Mouse (Mus musculus) lung, postnatal 0 days (tissue): ENCODE data around the gene Lysmd2.

Source experiments
- CTCF ChIP-seq: IDR thresholded peaks from 2 replicates; pipeline ENCODE4 v1.5.1; 2016; ENCODE audit warnings: antibody characterized with exemption, mild to moderate bottlenecking
- EP300 ChIP-seq: IDR thresholded peaks from 2 replicates; pipeline ENCODE4 v1.6.1; 2016; ENCODE audit warnings: antibody characterized with exemption, mild to moderate bottlenecking, control low read depth

DNA sequence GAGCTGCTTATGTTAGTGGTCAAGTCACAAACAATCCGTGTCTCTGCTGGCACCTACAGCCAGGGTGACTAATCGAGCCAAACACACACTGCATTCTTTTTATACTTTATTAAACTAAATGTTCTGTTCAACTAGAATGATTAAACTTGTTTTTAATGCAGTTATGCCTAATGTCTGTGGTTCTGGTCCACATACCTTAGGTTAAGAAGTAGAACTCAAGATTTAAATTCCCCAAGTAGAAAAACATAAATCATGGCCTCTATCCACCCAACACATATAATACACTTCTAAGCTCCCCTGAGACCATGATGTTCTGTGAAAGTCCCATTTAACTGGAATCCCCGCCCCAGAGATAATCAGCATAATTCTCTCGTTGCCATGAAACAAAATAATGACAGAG is 54.1 kb downstream of the Lysmd2 start:
- TF ChIP-seq CTCF (no peak), EP300 (no peak)
